Mouse (Mus musculus): ENCODE data around the gene Trim45. TPM values are rescaled to one million over a fixed set of nuclear protein-coding genes. Genes with fewer than 3 reads are reported as not detected.

Gene Trim45
- total and polyA plus RNA-seq, 2 experiments from 2014 or later: 5.2 to 9.9 TPM

DNA sequence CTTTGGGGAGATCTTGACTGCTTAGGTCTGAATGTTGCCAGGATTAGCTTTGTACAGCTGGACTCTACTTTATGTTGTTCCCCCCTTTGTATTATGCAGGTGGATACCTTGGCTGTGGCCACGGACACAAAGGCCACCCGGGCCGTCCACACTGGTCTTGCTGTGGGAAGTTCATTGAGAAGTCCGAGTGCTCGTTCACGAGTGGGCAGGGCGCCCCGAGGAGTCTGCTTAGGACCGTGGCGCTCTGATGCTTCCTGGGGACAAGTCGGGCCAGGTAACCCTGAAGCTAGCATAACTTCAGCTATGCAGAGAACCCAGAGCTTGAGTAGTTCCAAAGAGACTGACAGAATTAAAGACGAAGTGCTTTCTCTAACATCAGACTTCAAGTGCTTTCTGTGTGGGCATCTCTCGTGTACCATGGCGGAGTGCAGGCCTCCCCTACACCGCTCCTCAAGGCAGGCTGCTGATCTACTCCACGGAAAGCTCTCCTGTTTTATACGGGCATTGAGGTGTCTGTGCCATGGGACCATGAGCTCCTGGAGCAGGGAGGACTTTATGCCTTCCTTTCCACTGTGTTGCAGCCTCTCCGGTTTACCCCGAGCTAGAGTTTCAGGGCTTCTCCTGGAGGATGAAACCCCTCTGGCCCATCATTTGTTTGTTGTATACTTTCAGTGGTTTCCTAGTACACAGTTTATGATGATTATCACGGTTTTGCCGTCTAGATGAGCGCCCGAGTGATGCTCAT, 9.5 kb downstream of the Trim45 start:
- TF ChIP-seq CTCF (IDR thresholded peaks at IDR 0.05; ENCODE audit: low read depth): no peak
- Histone ChIP-seq H3K27ac (no peak overlapping the region), H3K36me3 (ENCODE audit: insufficient read depth, low read length) (peaks cover 22% of the 10 kb centered on the region), H3K4me2 (ENCODE audit: low read depth, low read length) (no peak overlapping the region), H3K27me3 (ENCODE audit: insufficient read depth, low read length) (no peaks in the 10 kb centered on the region), H3K4me3 (ENCODE audit: low read length) (no peak overlapping the region), H3K9me3 (ENCODE audit: low read length) (no peaks in the 10 kb centered on the region), H3K9ac (replicated peaks; ENCODE audit: low read length) (no peak overlapping the region), H3K4me1 (ENCODE audit: insufficient read depth, low read length) (no peaks in the 10 kb centered on the region)
- DNase-seq (ENCODE audit: low spot score) (no peak), ATAC-seq (no peak)
- 94% methylated on average over 23 of the region's 23 CpGs for WGBS

GRCm38 (mm10) chr3:100932077-100932944, 10.3 kb downstream of the Trim45 start:
- Histone ChIP-seq H3K9me3 (ENCODE audit: low read length) (no peaks in the 10 kb centered on the region), H3K4me2 (ENCODE audit: low read depth, low read length) (no peak overlapping the region), H3K4me1 (ENCODE audit: insufficient read depth, low read length) (no peaks in the 10 kb centered on the region), H3K27me3 (ENCODE audit: insufficient read depth, low read length) (no peaks in the 10 kb centered on the region), H3K4me3 (ENCODE audit: low read length) (no peak overlapping the region), H3K27ac (no peak overlapping the region), H3K36me3 (ENCODE audit: insufficient read depth, low read length) (peaks cover 22% of the 10 kb centered on the region), H3K9ac (replicated peaks; ENCODE audit: low read length) (no peak overlapping the region)
- WGBS: 71% methylated on average over 11 of the region's 11 CpGs
- no peak for ATAC-seq
- no peak for DNase-seq (ENCODE audit: low spot score)
- peak; percentile 23; the same call in 1 of the 2 replicates for TF ChIP-seq CTCF (IDR thresholded peaks at IDR 0.05; ENCODE audit: low read depth)

GRCm38 (mm10) chr3:100935521-100935920, 13.5 kb downstream of the Trim45 start:
- WGBS: 95% methylated on average over 6 of the region's 6 CpGs

GRCm38 (mm10) chr3:100936201-100936600, 14.2 kb downstream of the Trim45 start:
- no peak overlapping the region for H3K27ac ChIP-seq
- no peaks in the 10 kb centered on the region for H3K27me3 ChIP-seq (ENCODE audit: insufficient read depth, low read length)
- DNase-seq (ENCODE audit: low spot score) (no peak), ATAC-seq (no peak)
- no peak overlapping the region for H3K4me3 ChIP-seq (ENCODE audit: low read length)
- H3K9ac ChIP-seq (replicated peaks; ENCODE audit: low read length): no peak overlapping the region
- WGBS: 92% methylated on average over 6 of the region's 6 CpGs
- H3K4me1 ChIP-seq (ENCODE audit: insufficient read depth, low read length): no peaks in the 10 kb centered on the region
- peaks cover 13% of the 10 kb centered on the region for H3K36me3 ChIP-seq (ENCODE audit: insufficient read depth, low read length)
- H3K9me3 ChIP-seq (ENCODE audit: low read length): no peaks in the 10 kb centered on the region
- TF ChIP-seq CTCF (IDR thresholded peaks at IDR 0.05; ENCODE audit: low read depth): no peak
- no peak overlapping the region for H3K4me2 ChIP-seq (ENCODE audit: low read depth, low read length)

More at GRCm38 (mm10) chr3:100935521-100935920, 13.5 kb downstream of the Trim45 start:
- Histone ChIP-seq H3K27me3 (ENCODE audit: insufficient read depth, low read length) (no peaks in the 10 kb centered on the region), H3K36me3 (ENCODE audit: insufficient read depth, low read length) (peaks cover 13% of the 10 kb centered on the region), H3K9ac (replicated peaks; ENCODE audit: low read length) (no peak overlapping the region), H3K4me3 (ENCODE audit: low read length) (no peak overlapping the region), H3K4me2 (ENCODE audit: low read depth, low read length) (no peak overlapping the region), H3K9me3 (ENCODE audit: low read length) (no peaks in the 10 kb centered on the region), H3K4me1 (ENCODE audit: insufficient read depth, low read length) (no peaks in the 10 kb centered on the region), H3K27ac (no peak overlapping the region)
- TF ChIP-seq CTCF (IDR thresholded peaks at IDR 0.05; ENCODE audit: low read depth): no peak
- ATAC-seq (no peak), DNase-seq (ENCODE audit: low spot score) (no peak)

GRCm38 (mm10) chr3:100938211-100938610, 16.2 kb downstream of the Trim45 start:
- no peaks in the 10 kb centered on the region for H3K9me3 ChIP-seq (ENCODE audit: low read length)
- DNase-seq (ENCODE audit: low spot score) (no peak), ATAC-seq (peak; percentile 32)
- WGBS: 81% methylated on average over 4 of the region's 4 CpGs
- peaks cover 11% of the 10 kb centered on the region for H3K36me3 ChIP-seq (ENCODE audit: insufficient read depth, low read length)
- H3K4me2 ChIP-seq (ENCODE audit: low read depth, low read length): no peak overlapping the region
- no peak overlapping the region for H3K4me3 ChIP-seq (ENCODE audit: low read length)
- no peak for TF ChIP-seq CTCF (IDR thresholded peaks at IDR 0.05; ENCODE audit: low read depth)
- no peaks in the 10 kb centered on the region for H3K27me3 ChIP-seq (ENCODE audit: insufficient read depth, low read length)
- no peaks in the 10 kb centered on the region for H3K4me1 ChIP-seq (ENCODE audit: insufficient read depth, low read length)
- H3K27ac ChIP-seq: no peak overlapping the region
- H3K9ac ChIP-seq (replicated peaks; ENCODE audit: low read length): no peak overlapping the region

DNA sequence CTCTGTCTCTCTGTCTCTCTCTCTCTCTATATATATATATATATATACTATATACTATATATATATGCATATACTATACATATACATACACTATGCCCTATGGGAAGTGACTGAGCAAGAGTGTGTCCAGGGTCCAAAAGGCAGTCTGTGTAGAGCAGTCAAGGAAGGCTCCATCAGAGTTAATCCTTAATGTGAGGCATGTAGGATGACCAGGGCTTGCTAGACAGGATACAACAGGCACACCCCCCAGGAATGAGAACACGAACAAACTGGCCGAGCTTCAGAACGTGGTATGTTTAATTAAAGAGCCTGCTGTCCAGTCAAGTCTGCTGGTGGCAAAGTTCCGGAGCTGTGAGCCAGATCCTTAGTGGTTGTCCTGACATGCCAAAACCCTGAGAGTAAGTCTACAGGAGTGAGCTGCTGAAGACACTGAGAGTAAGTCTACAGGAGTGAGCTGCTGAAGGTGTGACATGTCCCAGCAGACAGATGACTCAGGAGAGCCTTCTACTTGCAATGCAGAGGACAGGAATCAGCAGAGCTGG, 18.6 kb downstream of the Trim45 start:
- 87% methylated on average over 4 of the region's 4 CpGs for WGBS
- H3K27me3 ChIP-seq (ENCODE audit: insufficient read depth, low read length): no peaks in the 10 kb centered on the region
- no peak for TF ChIP-seq CTCF (IDR thresholded peaks at IDR 0.05; ENCODE audit: low read depth)
- DNase-seq (ENCODE audit: low spot score): no peak
- no peaks in the 10 kb centered on the region for H3K36me3 ChIP-seq (ENCODE audit: insufficient read depth, low read length)
- no peak overlapping the region for H3K9ac ChIP-seq (replicated peaks; ENCODE audit: low read length)
- no peak for ATAC-seq
- no peak overlapping the region for H3K4me3 ChIP-seq (ENCODE audit: low read length)
- no peaks in the 10 kb centered on the region for H3K9me3 ChIP-seq (ENCODE audit: low read length)
- H3K27ac ChIP-seq: no peak overlapping the region
- no peak overlapping the region for H3K4me2 ChIP-seq (ENCODE audit: low read depth, low read length)
- no peaks in the 10 kb centered on the region for H3K4me1 ChIP-seq (ENCODE audit: insufficient read depth, low read length)

Measured in hindbrain, postnatal 0 days (tissue).